Mouse (Mus musculus) retina, embryonic 14.5 days (tissue): Measurements from ENCODE around the gene Gpd2.

ENCODE experiments used
- DNase-seq: peaks from one replicate; pipeline ENCODE4 v3.0.0-alpha.2; 2015; ENCODE audit warnings: low spot score

Gpd2 gene

GRCm38 (mm10) chr2:57387816-57388215 lies 150.4 kb downstream of the Gpd2 start:
- peak; percentile 49 for DNase-seq

GRCm38 (mm10) chr2:57395071-57395470 lies 157.6 kb downstream of the Gpd2 start:
- DNase-seq, result no peak

GRCm38 (mm10) chr2:57396061-57396460 lies 158.6 kb downstream of the Gpd2 start:
- no peak for DNase-seq

- no peak for DNase-seq
Measured at GRCm38 (mm10) chr2:57397727-57398126, 160.3 kb downstream of the Gpd2 start.

GRCm38 (mm10) chr2:57407414-57408019 lies 170.1 kb downstream of the Gpd2 start:
- DNase-seq, result no peak

GRCm38 (mm10) chr2:57408413-57408812 lies 171.0 kb downstream of the Gpd2 start:
- no peak for DNase-seq

GRCm38 (mm10) chr2:57411551-57411950 lies 174.1 kb downstream of the Gpd2 start:
- DNase-seq, result no peak

- no peak for DNase-seq
Measured at GRCm38 (mm10) chr2:57414550-57415160, 177.2 kb downstream of the Gpd2 start.

GRCm38 (mm10) chr2:57416711-57417110 lies 179.3 kb downstream of the Gpd2 start:
- DNase-seq, result no peak
